Comparison of ENCODE assay signal across 8 mouse cellular contexts in genomic region chr15:80014031-80014320, GRCm38 (mm10). TPM values are rescaled to one million over a fixed set of nuclear protein-coding genes. Genes with fewer than 3 reads are reported as not detected.
DNase-seq lines count a peak whose midpoint lies in the region; ATAC-seq and TF ChIP-seq lines count a peak whose summit lies in the region.

No protein-coding gene starts in this region.

- no peak for TF ChIP-seq CTCF in olfactory bulb, adult 2 months (IDR thresholded peaks at IDR 0.05; ENCODE audit: insufficient read depth, low read depth, low read length)

- H3K4me1 ChIP-seq in megakaryocyte, embryonic 14.5 days, result peaks cover 74% of the 10 kb centered on the region
- peaks cover 43% of the 10 kb centered on the region for H3K4me1 ChIP-seq in limb, embryonic 12.5 days (replicated peaks)
- H3K4me1 ChIP-seq in olfactory bulb, adult 2 months (ENCODE audit: control insufficient read depth, insufficient read depth, low read length), result peaks cover 29% of the 10 kb centered on the region

- no peak for ATAC-seq in megakaryocyte, adult 5-6 weeks (ENCODE audit: poor library complexity, severe bottlenecking)
- ATAC-seq in limb, embryonic 12.5 days (ENCODE audit: insufficient number of reproducible peaks, insufficient read depth, low FRiP score, low TSS enrichment, low read depth), result no peak

- peaks cover 32% of the 10 kb centered on the region for H3K36me3 ChIP-seq in megakaryocyte, embryonic 14.5 days (replicated peaks; ENCODE audit: low read length)
- no peaks in the 10 kb centered on the region for H3K36me3 ChIP-seq in limb, embryonic 12.5 days

- H3K9me3 ChIP-seq in megakaryocyte, embryonic 14.5 days, result no peaks in the 10 kb centered on the region
- no peaks in the 10 kb centered on the region for H3K9me3 ChIP-seq in limb, embryonic 12.5 days

- peak; percentile 24 for DNase-seq in cerebellum, adult 9-10 months
- no peak for DNase-seq in cerebellum, postnatal 4 days (ENCODE audit: low spot score in 2 of 2)
- no peak for DNase-seq in left cerebral cortex, adult 8-10 months (ENCODE audit: low spot score in 2 of 2)
- DNase-seq in urinary bladder, adult 18-20 months (ENCODE audit: low spot score in 2 of 2), result no peak

- H3K9ac ChIP-seq in limb, embryonic 12.5 days (replicated peaks), result peak overlapping the region; percentile 67

- TF ChIP-seq POLR2A in olfactory bulb, adult 2 months (IDR thresholded peaks at IDR 0.05; ENCODE audit: insufficient read depth, low read depth, low read length), result no peak

- WGBS in limb, embryonic 12.5 days, result under 1% methylated on average over 36 of the region's 37 CpGs
- WGBS in olfactory bulb, adult 2 months, result 2% methylated on average over 37 of the region's 37 CpGs

- no peaks in the 10 kb centered on the region for H3K27me3 ChIP-seq in megakaryocyte, embryonic 14.5 days (replicated peaks)
- peaks cover 93% of the 10 kb centered on the region for H3K27me3 ChIP-seq in limb, embryonic 12.5 days

- no peak overlapping the region for H3K27ac ChIP-seq in limb, embryonic 12.5 days
- H3K27ac ChIP-seq in olfactory bulb, adult 2 months (ENCODE audit: insufficient read depth, low read depth, low read length), result peak overlapping the region; percentile 70

- H3K4me3 ChIP-seq in megakaryocyte, embryonic 14.5 days (replicated peaks), result peak overlapping the region; percentile 100
- peak overlapping the region; percentile 66 for H3K4me3 ChIP-seq in limb, embryonic 12.5 days (replicated peaks)
- H3K4me3 ChIP-seq in olfactory bulb, adult 2 months (ENCODE audit: insufficient read depth, low read depth, low read length), result peak overlapping the region; percentile 61

- H3K4me2 ChIP-seq in limb, embryonic 12.5 days, result peak overlapping the region; percentile 99

RNA-seq across cellular contexts. Expression of gene Pdgfb, which starts 0.8 kb away (rescaled TPM):
- polyA plus RNA-seq in megakaryocyte, embryonic 14.5 days (2012; ENCODE audit: insufficient read depth, low replicate concordance), result 107 and 125 TPM in 2 replicates
- total RNA-seq in megakaryocyte, adult 5-6 weeks (2015), result 1.3 and 1.6 TPM in 2 replicates
- total RNA-seq in megakaryocyte, adult 5-6 weeks (2017), result 0.40 and 1.7 TPM in 2 replicates
- 2.5 and 2.8 TPM in 2 replicates for polyA plus RNA-seq in limb, embryonic 12.5 days (2016; fragmentation: Nextera tagmentation; extraction: Ambion mirVana)
- not detected in 2 replicates for polyA plus RNA-seq in olfactory bulb, adult 2 months (2012; ENCODE audit: insufficient read depth, insufficient read length, low replicate concordance, missing spikeins)
- 10 to 100 TPM; 26.4 to 31.9 (median 28.1) TPM for total RNA-seq in left cerebral cortex, adult 8-10 months (2022)

RNA-seq across cellular contexts. Expression of gene Cbx7, which starts 43.1 kb away (rescaled TPM):
- polyA plus RNA-seq in megakaryocyte, embryonic 14.5 days (2012; ENCODE audit: insufficient read depth, low replicate concordance), result 2.2 and 5.7 TPM in 2 replicates
- 4.9 and 5.5 TPM in 2 replicates for total RNA-seq in megakaryocyte, adult 5-6 weeks (2015)
- total RNA-seq in megakaryocyte, adult 5-6 weeks (2017), result 3.9 and 7.0 TPM in 2 replicates
- 2.0 and 2.5 TPM in 2 replicates for polyA plus RNA-seq in limb, embryonic 12.5 days (2016; fragmentation: Nextera tagmentation; extraction: Ambion mirVana)
- not detected in 2 replicates for polyA plus RNA-seq in olfactory bulb, adult 2 months (2012; ENCODE audit: insufficient read depth, insufficient read length, low replicate concordance, missing spikeins)
- 10 to 100 TPM; 51.4 to 59.9 (median 55.5) TPM for total RNA-seq in left cerebral cortex, adult 8-10 months (2022)

Comparison
In these comparisons a context has a peak if more than half of its experiments do, and no peak if none do; other contexts are left out.
1. RNA of gene Pdgfb, which starts 0.8 kb away (polyA plus RNA-seq): 107 to 125 TPM in megakaryocyte, embryonic 14.5 days; 2.5 to 2.8 TPM in limb, embryonic 12.5 days and not detected in olfactory bulb, adult 2 months; every median in the first group is over 10 times any median in the second.
2. Peak in every context shown above with its lines, with median percentiles within 50 percentile points of each other: H3K4me3 ChIP-seq.